ENCODE assay signal across 7 mouse cellular contexts in the genomic region with DNA sequence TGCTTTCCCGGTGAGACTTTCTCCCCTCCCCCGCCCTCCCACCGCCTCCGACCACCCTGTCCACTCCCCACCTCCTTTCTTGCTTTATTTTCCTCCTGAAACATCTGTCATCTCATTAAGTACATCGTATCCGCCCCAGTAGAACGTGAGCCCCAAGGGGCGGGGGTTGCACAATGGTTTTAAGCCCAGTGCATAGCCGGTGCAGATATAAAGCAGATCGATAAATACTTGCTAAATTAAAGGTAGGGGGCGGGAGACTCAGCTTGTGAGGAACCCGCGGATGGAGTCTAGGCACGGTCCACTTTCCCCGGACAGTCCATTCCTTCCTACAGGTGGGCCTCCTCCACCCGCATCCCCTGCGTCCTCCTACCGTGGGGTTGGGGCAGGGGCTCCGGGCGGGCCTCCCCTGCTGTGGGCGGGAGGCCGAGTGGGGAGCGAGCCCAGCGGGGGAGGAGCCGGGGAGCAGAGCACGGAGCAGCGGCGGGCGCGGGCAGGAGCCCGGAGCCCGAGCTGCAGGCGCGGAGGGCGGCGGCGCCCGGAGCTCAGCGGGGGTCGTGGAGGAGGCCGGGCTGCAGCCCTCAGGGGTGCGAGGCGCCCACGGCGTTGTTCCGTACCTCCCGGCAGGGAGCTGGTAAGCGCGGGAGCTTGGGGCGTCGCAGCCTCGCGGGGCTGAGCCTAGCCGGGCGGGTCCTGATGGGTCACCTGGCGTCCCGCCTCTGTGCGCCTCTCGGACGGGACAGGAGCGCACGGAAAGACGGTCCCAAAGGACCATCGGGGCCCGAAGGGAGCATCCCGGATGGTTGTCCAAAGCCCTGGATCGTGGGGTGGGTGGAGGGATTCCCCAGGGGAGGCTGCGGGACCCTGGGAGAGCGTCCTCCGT. TPM values are rescaled to one million over a fixed set of nuclear protein-coding genes. Genes with fewer than 3 reads are reported as not detected.
DNase-seq lines count a peak whose midpoint lies in the region; ATAC-seq and TF ChIP-seq lines count a peak whose summit lies in the region.

No protein-coding gene starts in this region.

- H3K4me3 ChIP-seq in lung, embryonic 14.5 days (ENCODE audit: low read depth, low read length), result peak overlapping the region; percentile 47
- peak overlapping the region; percentile 53 for H3K4me3 ChIP-seq in embryonic facial prominence, embryonic 15.5 days (replicated peaks)
- peak overlapping the region; percentile 44 for H3K4me3 ChIP-seq in midbrain, embryonic 11.5 days (ENCODE audit: low read depth, low read length)

- peak overlapping the region; percentile 93 for H3K4me2 ChIP-seq in lung, embryonic 14.5 days
- H3K4me2 ChIP-seq in embryonic facial prominence, embryonic 15.5 days (replicated peaks), result peak overlapping the region; percentile 98
- H3K4me2 ChIP-seq in midbrain, embryonic 11.5 days, result peak overlapping the region; percentile 80

- no peaks in the 10 kb centered on the region for H3K36me3 ChIP-seq in lung, embryonic 14.5 days (ENCODE audit: insufficient read depth)
- H3K36me3 ChIP-seq in embryonic facial prominence, embryonic 15.5 days, result no peaks in the 10 kb centered on the region
- no peaks in the 10 kb centered on the region for H3K36me3 ChIP-seq in midbrain, embryonic 11.5 days (ENCODE audit: control insufficient read depth, insufficient read depth, low read length)

- TF ChIP-seq CTCF in lung, embryonic 14.5 days (IDR thresholded peaks at IDR 0.05; ENCODE audit: low read depth), result no peak

- peak; percentile 22 for DNase-seq in lung, embryonic 14.5 days
- no peak for DNase-seq in lung, adult 18-20 months
- DNase-seq in heart, postnatal 14 days, result peak; percentile 13 to 25
- peak; percentile 93 for DNase-seq in midbrain, embryonic 11.5 days (ENCODE audit: low spot score, missing footprints)
- no peak for DNase-seq in left cerebral cortex, postnatal 4 days
- no peak for DNase-seq in layer of hippocampus, postnatal 36 days

- peak; percentile 50; the same call in 1 of the 2 replicates for ATAC-seq in lung, embryonic 14.5 days (ENCODE audit: insufficient read depth)
- peak; percentile 50; the same call in 1 of the 2 replicates for ATAC-seq in embryonic facial prominence, embryonic 15.5 days (ENCODE audit: insufficient number of reproducible peaks, low FRiP score, low TSS enrichment, low read depth)
- ATAC-seq in midbrain, embryonic 11.5 days (ENCODE audit: low FRiP score), result peak; percentile 42

- no peaks in the 10 kb centered on the region for H3K4me1 ChIP-seq in lung, embryonic 14.5 days (ENCODE audit: insufficient read depth)
- peaks cover 13% of the 10 kb centered on the region for H3K4me1 ChIP-seq in embryonic facial prominence, embryonic 15.5 days
- peaks cover 13% of the 10 kb centered on the region for H3K4me1 ChIP-seq in midbrain, embryonic 11.5 days (ENCODE audit: control insufficient read depth, insufficient read depth, low read length)

- intact Hi-C loops in heart, postnatal 14 days (cut with DNase I), result no loop called here
- intact Hi-C loops in left cerebral cortex, postnatal 4 days (cut with DNase I), result no loop called here

- no peaks in the 10 kb centered on the region for H3K9me3 ChIP-seq in lung, embryonic 14.5 days (ENCODE audit: low read depth, low read length)
- H3K9me3 ChIP-seq in embryonic facial prominence, embryonic 15.5 days (replicated peaks), result no peaks in the 10 kb centered on the region
- H3K9me3 ChIP-seq in midbrain, embryonic 11.5 days (ENCODE audit: control insufficient read depth, low read length), result no peaks in the 10 kb centered on the region

- no peak overlapping the region for H3K27ac ChIP-seq in lung, embryonic 14.5 days (ENCODE audit: low read depth)
- H3K27ac ChIP-seq in embryonic facial prominence, embryonic 15.5 days (replicated peaks), result no peak overlapping the region
- H3K27ac ChIP-seq in midbrain, embryonic 11.5 days (ENCODE audit: low read depth, low read length), result no peak overlapping the region

- 2% methylated on average over 70 of the region's 70 CpGs for WGBS in lung, embryonic 14.5 days
- under 1% methylated on average over 70 of the region's 70 CpGs for WGBS in embryonic facial prominence, embryonic 15.5 days
- WGBS in midbrain, embryonic 11.5 days, result 1% methylated on average over 66 of the region's 70 CpGs

- peak overlapping the region; percentile 46 for H3K9ac ChIP-seq in lung, embryonic 14.5 days
- H3K9ac ChIP-seq in embryonic facial prominence, embryonic 15.5 days, result peak overlapping the region; percentile 5; the same call in 1 of the 2 replicates
- H3K9ac ChIP-seq in midbrain, embryonic 11.5 days (ENCODE audit: low read length), result peak overlapping the region; percentile 51

- peaks cover 29% of the 10 kb centered on the region for H3K27me3 ChIP-seq in lung, embryonic 14.5 days (ENCODE audit: insufficient read depth, low read length)
- H3K27me3 ChIP-seq in embryonic facial prominence, embryonic 15.5 days, result peaks cover 40% of the 10 kb centered on the region
- peaks cover 28% of the 10 kb centered on the region for H3K27me3 ChIP-seq in midbrain, embryonic 11.5 days (ENCODE audit: control insufficient read depth, insufficient read depth, low read length)

RNA-seq across cellular contexts. Expression of a gene that starts 1.0 kb away (rescaled TPM):
- polyA plus RNA-seq in lung, embryonic 14.5 days (2014; fragmentation: Nextera tagmentation; extraction: Ambion mirVana), result 0.07 TPM in 1 of 2 replicates, not detected in the other
- polyA plus RNA-seq in embryonic facial prominence, embryonic 15.5 days (2015; fragmentation: Nextera tagmentation; extraction: Ambion mirVana), result 0.67 and 0.75 TPM in 2 replicates
- total RNA-seq in heart, postnatal 14 days (2021), result not detected
- 0.34 and 0.69 TPM in 2 replicates for polyA plus RNA-seq in midbrain, embryonic 11.5 days (2014; fragmentation: Nextera tagmentation; extraction: Ambion mirVana)
- 1 to 10 TPM; 3.0 to 3.4 TPM for total RNA-seq in left cerebral cortex, postnatal 4 days (2021)
- total RNA-seq in layer of hippocampus, postnatal 36 days (2021), result under 1 TPM; 0.12 to 0.28 TPM

RNA-seq across cellular contexts. Expression of a gene that starts 37.7 kb away (rescaled TPM):
- 0.30 and 0.42 TPM in 2 replicates for polyA plus RNA-seq in lung, embryonic 14.5 days (2014; fragmentation: Nextera tagmentation; extraction: Ambion mirVana)
- 0.19 and 0.28 TPM in 2 replicates for polyA plus RNA-seq in embryonic facial prominence, embryonic 15.5 days (2015; fragmentation: Nextera tagmentation; extraction: Ambion mirVana)
- total RNA-seq in heart, postnatal 14 days (2021), result under 1 TPM; 0.41 to 0.79 TPM
- 0.15 and 0.46 TPM in 2 replicates for polyA plus RNA-seq in midbrain, embryonic 11.5 days (2014; fragmentation: Nextera tagmentation; extraction: Ambion mirVana)
- total RNA-seq in left cerebral cortex, postnatal 4 days (2021), result under 1 TPM; 0.46 to 0.58 TPM
- total RNA-seq in layer of hippocampus, postnatal 36 days (2021), result under 1 TPM; 0.51 to 0.65 TPM

RNA-seq across cellular contexts. Expression of a gene that starts 45.2 kb away (rescaled TPM):
- polyA plus RNA-seq in lung, embryonic 14.5 days (2014; fragmentation: Nextera tagmentation; extraction: Ambion mirVana), result 111 and 140 TPM in 2 replicates
- 114 and 124 TPM in 2 replicates for polyA plus RNA-seq in embryonic facial prominence, embryonic 15.5 days (2015; fragmentation: Nextera tagmentation; extraction: Ambion mirVana)
- total RNA-seq in heart, postnatal 14 days (2021), result 10 to 100 TPM; 55.7 to 57.1 TPM
- 94.2 and 99.5 TPM in 2 replicates for polyA plus RNA-seq in midbrain, embryonic 11.5 days (2014; fragmentation: Nextera tagmentation; extraction: Ambion mirVana)
- total RNA-seq in left cerebral cortex, postnatal 4 days (2021), result 10 to 100 TPM; 24.6 to 33.8 TPM
- total RNA-seq in layer of hippocampus, postnatal 36 days (2021), result 100 to 1,000 TPM in 1 of 2 experiments, 10 to 100 TPM in 1; 95.2 to 111 TPM

Comparison
In these comparisons a context has a peak if more than half of its experiments do, and no peak if none do; other contexts are left out.
1. DNase-seq: peak in lung, embryonic 14.5 days (single experiment), heart, postnatal 14 days (2 of 2) and midbrain, embryonic 11.5 days (single experiment); none in lung, adult 18-20 months (0 of 2), left cerebral cortex, postnatal 4 days (single experiment) and layer of hippocampus, postnatal 36 days (0 of 2).
2. Peak in every context shown above with its lines, with median percentiles within 50 percentile points of each other: ATAC-seq, H3K4me2 ChIP-seq, H3K4me3 ChIP-seq and H3K9ac ChIP-seq.